Mouse (Mus musculus): ENCODE measurements around the gene Pomt2.

DNA sequence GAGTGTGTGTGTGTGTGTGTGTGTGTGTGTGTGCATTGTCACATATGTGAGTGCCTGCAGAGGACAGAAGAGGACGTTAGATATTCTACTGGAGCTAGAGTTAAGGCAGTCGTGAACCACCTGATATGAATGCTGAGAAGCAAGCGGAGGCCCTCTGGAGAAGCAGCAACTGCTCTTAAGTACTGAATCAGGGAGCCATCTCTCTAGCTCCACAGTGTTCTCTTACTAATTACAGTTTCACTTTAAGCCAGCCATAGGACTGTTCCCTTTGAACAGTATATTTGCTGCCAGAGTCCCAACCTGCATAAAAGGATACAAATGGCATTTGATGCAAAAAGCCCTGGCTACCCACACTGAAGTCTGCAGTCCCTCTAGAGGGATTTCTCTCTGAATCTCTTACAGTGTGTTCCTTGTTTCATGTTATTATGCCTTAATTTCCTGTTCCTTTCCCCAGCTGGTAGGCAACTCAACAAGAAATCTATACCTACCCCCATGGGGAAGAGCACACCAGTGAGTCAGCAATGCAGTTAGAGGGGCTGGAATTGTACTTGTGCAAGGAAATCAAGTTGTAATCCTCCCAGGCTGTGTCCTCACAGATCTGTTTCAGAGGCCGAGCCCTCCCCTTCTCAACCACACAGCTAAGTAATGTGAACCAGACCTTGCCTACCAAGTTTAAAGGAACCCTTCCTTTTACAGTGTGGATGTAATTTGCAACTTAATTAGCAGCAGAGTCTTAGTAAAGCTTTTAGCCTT lies 27.6 kb upstream of the Pomt2 start:
- TF ChIP-seq CTCF (IDR thresholded peaks at IDR 0.05; ENCODE audit: control insufficient read depth, insufficient read depth, insufficient replicate concordance, low read depth, low read length) = no peak
- TF ChIP-seq POLR2A (IDR thresholded peaks at IDR 0.05; ENCODE audit: control insufficient read depth, low read depth, low read length) = no peak

Data from testis, adult 2 months (tissue).